7 mouse cellular contexts compared by ENCODE assay signal in the genomic region with DNA sequence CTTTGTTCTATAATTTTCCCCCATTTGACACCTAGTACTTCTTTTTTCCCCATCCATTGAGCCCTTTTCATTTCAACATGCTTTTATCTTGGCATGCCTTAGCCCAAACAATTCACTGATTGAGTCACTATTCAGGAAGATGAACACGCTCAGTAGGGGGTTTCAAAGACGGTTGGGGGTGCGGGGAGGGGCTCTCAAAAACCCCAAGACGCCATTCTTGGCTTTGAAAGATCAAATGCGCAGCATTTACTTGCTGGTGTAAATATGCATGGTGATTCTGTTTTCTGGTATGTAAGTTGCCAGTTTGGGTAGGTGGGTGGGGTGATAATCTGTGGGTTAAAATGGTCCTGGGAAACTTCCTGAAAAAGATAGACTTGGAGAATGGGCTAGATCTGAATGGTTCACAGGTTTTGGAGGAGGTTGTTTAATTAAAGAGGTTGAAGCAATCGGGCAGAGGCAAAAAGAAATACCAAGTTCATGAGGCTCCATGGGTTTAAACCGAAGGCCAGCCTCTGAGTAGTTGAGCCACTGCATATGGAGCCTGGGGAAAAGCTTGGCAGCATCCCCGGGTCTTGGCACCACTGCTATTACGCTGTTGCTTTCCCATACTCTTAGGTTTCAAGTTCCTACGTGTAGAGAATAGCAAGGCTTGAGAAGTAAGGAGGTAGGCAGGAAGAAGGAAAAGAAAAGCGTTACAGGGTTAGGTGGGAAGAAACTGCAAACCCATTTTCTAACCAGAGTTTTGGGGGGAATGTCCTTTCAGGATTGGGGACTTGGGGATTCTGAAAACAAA. TPM values are rescaled to one million over a fixed set of nuclear protein-coding genes. Genes with fewer than 3 reads are reported as not detected.
DNase-seq lines count a peak whose midpoint lies in the region; ATAC-seq lines count a peak whose summit lies in the region.

No protein-coding gene starts in this region.

- peaks cover 5% of the 10 kb centered on the region; the same call in 1 of the 2 replicates for H3K4me1 ChIP-seq in neural tube, embryonic 11.5 days (ENCODE audit: control insufficient read depth, insufficient read depth, low read length)
- peaks cover 19% of the 10 kb centered on the region for H3K4me1 ChIP-seq in forebrain, embryonic 15.5 days
- peaks cover 18% of the 10 kb centered on the region for H3K4me1 ChIP-seq in neural tube, embryonic 13.5 days (replicated peaks)

- H3K4me3 ChIP-seq in neural tube, embryonic 11.5 days (ENCODE audit: low read depth, low read length) = peak overlapping the region; percentile 68
- H3K4me3 ChIP-seq in forebrain, embryonic 15.5 days = peak overlapping the region; percentile 70
- peak overlapping the region; percentile 60 for H3K4me3 ChIP-seq in neural tube, embryonic 13.5 days

- no peak overlapping the region for H3K27ac ChIP-seq in neural tube, embryonic 11.5 days (ENCODE audit: low read depth, low read length)
- H3K27ac ChIP-seq in forebrain, embryonic 15.5 days (replicated peaks) = 0 out of 2 replicates have a peak overlapping the region, but pooled peaks have one; percentile 21
- H3K27ac ChIP-seq in neural tube, embryonic 13.5 days (replicated peaks) = no peak overlapping the region

- H3K27me3 ChIP-seq in neural tube, embryonic 11.5 days (ENCODE audit: control insufficient read depth, insufficient read depth, low read length) = no peaks in the 10 kb centered on the region; the same call in 1 of the 2 replicates
- no peaks in the 10 kb centered on the region for H3K27me3 ChIP-seq in forebrain, embryonic 15.5 days
- 0 out of 2 replicates have a peak, but pooled peaks cover 16% of the 10 kb centered on the region for H3K27me3 ChIP-seq in neural tube, embryonic 13.5 days

- no peaks in the 10 kb centered on the region for H3K9me3 ChIP-seq in neural tube, embryonic 11.5 days (ENCODE audit: control insufficient read depth, low read length)
- H3K9me3 ChIP-seq in forebrain, embryonic 15.5 days = no peaks in the 10 kb centered on the region
- H3K9me3 ChIP-seq in neural tube, embryonic 13.5 days = no peaks in the 10 kb centered on the region

- DNase-seq in neural tube, embryonic 11.5 days (ENCODE audit: low spot score) = no peak
- DNase-seq in neural tube, embryonic 10.5 days (ENCODE audit: extremely low spot score, low spot score) = no peak
- DNase-seq in cerebellum, adult 11-12 months = peak; percentile 29
- peak; percentile 3 to 8 for DNase-seq in kidney, postnatal 4 days
- DNase-seq in layer of hippocampus, adult 9-11 months = no peak

- no peak for ATAC-seq in neural tube, embryonic 11.5 days (ENCODE audit: insufficient read depth, low FRiP score, low TSS enrichment)
- ATAC-seq in forebrain, embryonic 15.5 days (replicated peaks) = no peak
- no peak for ATAC-seq in neural tube, embryonic 13.5 days (ENCODE audit: low read depth)

- H3K36me3 ChIP-seq in neural tube, embryonic 11.5 days (ENCODE audit: control insufficient read depth, insufficient read depth, low read length) = no peaks in the 10 kb centered on the region
- no peaks in the 10 kb centered on the region for H3K36me3 ChIP-seq in forebrain, embryonic 15.5 days
- H3K36me3 ChIP-seq in neural tube, embryonic 13.5 days = no peaks in the 10 kb centered on the region

- peak overlapping the region; percentile 60 for H3K4me2 ChIP-seq in neural tube, embryonic 11.5 days (ENCODE audit: low read depth)
- H3K4me2 ChIP-seq in forebrain, embryonic 15.5 days (replicated peaks) = peak overlapping the region; percentile 65
- H3K4me2 ChIP-seq in neural tube, embryonic 13.5 days = peak overlapping the region; percentile 67

- no peak overlapping the region for H3K9ac ChIP-seq in neural tube, embryonic 11.5 days (ENCODE audit: low read length)
- no peak overlapping the region; the same call in 1 of the 2 replicates for H3K9ac ChIP-seq in forebrain, embryonic 15.5 days (replicated peaks)
- peak overlapping the region; percentile 77 for H3K9ac ChIP-seq in neural tube, embryonic 13.5 days

- WGBS in neural tube, embryonic 11.5 days = 41% methylated on average over 11 of the region's 11 CpGs
- 28% methylated on average over 11 of the region's 11 CpGs for WGBS in forebrain, embryonic 15.5 days
- WGBS in neural tube, embryonic 13.5 days = 28% methylated on average over 11 of the region's 11 CpGs

RNA-seq across cellular contexts. Expression of a gene that starts 1.6 kb away (rescaled TPM):
- polyA plus RNA-seq in neural tube, embryonic 11.5 days (2014; fragmentation: Nextera tagmentation; extraction: Ambion mirVana) = 3.4 and 3.6 TPM in 2 replicates
- 7.2 and 7.8 TPM in 2 replicates for polyA plus RNA-seq in forebrain, embryonic 15.5 days (2015; fragmentation: Nextera tagmentation; extraction: Ambion mirVana)
- polyA plus RNA-seq in neural tube, embryonic 13.5 days (2015; fragmentation: Nextera tagmentation; extraction: Ambion mirVana) = 5.4 TPM in 2 replicates

Comparison
In these comparisons a context has a peak if more than half of its experiments do, and no peak if none do; other contexts are left out.
1. DNase-seq: peak in cerebellum, adult 11-12 months (single experiment) and kidney, postnatal 4 days (2 of 2); none in neural tube, embryonic 11.5 days (single experiment), neural tube, embryonic 10.5 days (single experiment) and layer of hippocampus, adult 9-11 months (single experiment).
2. Peak in every context shown above with its lines, with median percentiles within 50 percentile points of each other: H3K4me2 ChIP-seq and H3K4me3 ChIP-seq.